Mouse (Mus musculus) cortical plate, adult 2 months (tissue): ENCODE data around the gene Prkce.

Experiments
- CTCF ChIP-seq: fragments of 200-500 bp; IDR thresholded peaks from 2 replicates; pipeline ENCODE4 v1.5.1; 2011; ENCODE audit warnings: mild to moderate bottlenecking, control low read depth, low read length; ENCODE audit not compliant: insufficient read depth; ENCODE audit errors: extremely low read depth
- POLR2A ChIP-seq: fragments of 200-500 bp; IDR thresholded peaks from 2 replicates; pipeline ENCODE4 v1.6.1; 2011; ENCODE audit warnings: mild to moderate bottlenecking, low read length, control low read depth; ENCODE audit not compliant: insufficient read depth; ENCODE audit errors: extremely low read depth

GRCm38 (mm10) chr17:86419199-86419598, 251.6 kb downstream of the Prkce start:
- TF ChIP-seq CTCF = no peak
- TF ChIP-seq POLR2A = no peak
